Mouse (Mus musculus) thymus, postnatal 36 days (tissue): ENCODE data around the gene Dpyd.
A peak's percentile ranks its signal among the peaks of the same experiment; 100 is the strongest.

Experiments
- DNase-seq, 2 experiments: peaks; one replicate each; pipeline ENCODE4 v3.0.0; 2022; ENCODE audit warnings: mixed read lengths in 2 of 2

Gene Dpyd

DNA sequence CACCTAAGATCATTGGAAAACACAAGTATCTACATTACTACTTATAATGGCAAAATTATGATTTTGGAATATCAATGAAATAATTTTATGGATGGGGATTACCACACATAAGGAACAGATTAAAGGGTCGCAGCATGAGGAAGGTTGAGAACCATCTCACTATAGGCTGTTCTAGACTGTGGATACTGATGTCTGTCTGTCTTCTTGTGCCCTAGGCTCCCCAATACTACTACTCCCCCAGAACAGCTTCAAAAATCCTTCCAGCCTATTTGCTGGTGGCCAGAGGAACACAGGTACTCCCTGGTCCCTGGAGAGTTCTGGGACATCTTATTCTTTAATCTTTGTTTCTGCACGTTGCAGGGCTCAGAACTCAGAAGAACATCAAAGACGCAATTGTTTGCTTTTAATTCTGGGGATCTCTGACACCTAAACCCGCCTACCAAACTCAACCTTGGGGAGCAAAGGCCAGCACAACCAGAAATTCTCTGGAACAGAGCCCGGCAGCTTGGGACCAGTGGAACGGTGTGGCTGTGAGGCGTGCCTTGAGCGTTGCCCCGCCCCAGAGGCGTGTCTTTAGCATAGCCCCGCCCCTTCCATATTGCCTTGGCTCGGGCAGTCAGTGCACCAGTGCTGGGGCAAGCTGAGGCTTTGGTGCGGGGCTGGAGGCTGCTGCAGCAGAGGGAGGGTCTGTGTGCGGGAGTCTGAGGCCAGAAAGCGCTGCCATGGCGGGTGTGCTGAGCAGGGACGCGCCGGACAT, at the start of gene Dpyd:
Dpyd (plus strand) TSS at position 576 of the 757 bp plus-strand sequence.
- DNase-seq, result peak; percentile 2 to 9

DNA sequence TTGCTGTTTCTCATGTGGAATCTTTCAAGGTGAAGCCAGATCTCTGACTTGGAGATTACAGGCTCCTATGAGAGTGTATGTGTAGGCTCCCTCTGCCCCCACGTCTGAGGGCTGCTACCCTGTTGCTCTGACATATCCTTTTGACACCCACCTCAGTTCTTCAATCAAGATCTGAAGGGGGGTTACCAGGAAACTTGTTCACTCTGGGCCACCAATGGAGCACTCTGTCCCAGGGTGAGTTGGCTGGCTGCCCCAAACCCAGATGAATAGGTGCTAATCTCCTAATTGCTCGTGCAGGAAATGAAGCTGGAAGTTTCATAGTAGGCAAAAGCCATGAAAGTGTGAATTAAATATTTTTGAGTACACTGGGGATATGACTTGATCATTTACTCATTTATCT, 24.3 kb upstream of the Dpyd start:
- no peak for DNase-seq

DNA sequence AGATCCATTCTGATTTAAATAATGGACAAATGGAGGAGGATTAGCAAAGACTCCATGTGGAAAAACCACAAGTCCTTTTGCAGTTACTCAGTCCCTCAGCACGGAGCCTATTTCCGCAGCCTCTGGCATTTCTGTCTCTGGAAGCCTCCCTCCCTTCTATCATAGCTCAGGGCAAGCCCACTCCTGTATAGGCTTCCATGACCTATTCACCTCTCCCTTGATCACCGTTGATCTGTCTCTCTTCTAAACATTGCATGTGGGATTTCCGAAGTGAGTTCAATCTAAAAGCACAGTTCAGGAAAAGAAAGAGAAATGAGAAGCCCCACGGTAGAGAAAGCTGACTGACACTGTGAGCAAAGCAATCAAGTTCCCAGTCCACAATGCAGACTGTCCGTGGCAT, 20.2 kb upstream of the Dpyd start:
- no peak for DNase-seq

DNA sequence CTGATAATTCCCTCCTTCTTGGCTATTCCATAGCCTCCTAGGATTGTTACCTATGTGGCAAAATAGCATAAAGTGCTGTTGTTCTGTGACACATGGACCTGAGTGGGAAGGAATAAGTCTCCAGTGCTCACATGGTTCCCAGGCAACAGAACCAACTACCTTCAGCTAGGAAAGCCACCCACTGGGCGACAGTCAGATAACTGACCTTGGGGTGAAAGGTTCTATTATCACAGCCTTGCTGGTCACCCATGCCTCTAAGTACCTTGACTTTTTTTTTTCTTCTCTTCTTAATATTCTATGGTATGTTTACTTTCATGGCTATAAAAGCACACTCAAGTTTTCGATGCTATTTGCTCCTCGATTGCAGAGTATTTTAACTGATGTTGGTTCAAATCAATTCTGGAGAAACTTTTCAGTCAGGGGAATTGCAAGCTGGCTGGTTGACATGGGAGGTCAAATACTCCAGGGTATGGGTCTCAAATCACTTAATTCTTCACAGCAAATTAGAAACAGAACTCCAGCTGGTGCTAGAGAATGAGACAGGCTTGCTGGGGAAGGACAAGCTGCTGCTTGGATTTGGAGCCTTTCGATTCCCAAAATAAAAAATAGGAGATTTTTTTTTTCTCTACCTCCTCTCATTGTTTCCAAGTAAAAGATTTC, 14.2 kb upstream of the Dpyd start:
- no peak for DNase-seq

DNA sequence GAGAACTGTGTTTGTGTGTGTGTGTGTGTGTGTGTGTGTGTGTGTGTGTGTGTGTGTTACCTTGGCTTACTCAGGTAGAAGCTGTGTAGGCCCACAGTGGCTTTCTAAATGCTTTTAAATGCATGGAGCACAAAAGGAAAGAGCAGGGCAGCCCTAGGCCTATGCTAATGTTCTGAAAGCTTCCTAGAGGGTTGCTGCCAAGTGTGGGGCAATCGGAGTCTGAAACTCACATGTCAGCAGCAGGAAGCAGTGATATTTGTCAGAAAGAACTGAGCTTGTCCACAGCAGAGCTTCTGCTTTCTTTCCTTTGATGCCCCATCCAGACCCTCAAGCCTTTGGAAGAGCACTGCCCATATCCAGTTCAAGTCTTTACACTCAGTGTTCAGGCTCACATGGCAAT, 4.3 kb upstream of the Dpyd start:
- no peak for DNase-seq

DNA sequence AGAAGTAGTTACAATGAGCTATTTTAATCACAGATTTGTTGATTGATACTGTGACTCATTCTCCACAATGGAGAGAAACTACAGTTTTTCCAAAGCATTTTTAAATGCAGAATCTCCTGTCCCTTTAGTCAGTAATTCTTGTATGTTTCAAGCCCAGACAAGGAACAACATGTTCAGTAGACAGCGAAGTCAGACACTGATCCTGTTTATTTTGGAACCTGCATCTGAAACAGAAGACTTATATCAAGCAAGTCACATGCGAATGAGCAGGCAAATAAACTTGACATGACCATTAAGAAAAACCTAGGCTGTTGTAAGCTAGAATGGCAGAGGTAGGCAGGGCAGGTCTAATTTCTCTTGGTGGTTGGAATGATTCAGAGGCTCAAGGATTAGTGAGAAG, 2.0 kb upstream of the Dpyd start:
- no peak for DNase-seq

DNA sequence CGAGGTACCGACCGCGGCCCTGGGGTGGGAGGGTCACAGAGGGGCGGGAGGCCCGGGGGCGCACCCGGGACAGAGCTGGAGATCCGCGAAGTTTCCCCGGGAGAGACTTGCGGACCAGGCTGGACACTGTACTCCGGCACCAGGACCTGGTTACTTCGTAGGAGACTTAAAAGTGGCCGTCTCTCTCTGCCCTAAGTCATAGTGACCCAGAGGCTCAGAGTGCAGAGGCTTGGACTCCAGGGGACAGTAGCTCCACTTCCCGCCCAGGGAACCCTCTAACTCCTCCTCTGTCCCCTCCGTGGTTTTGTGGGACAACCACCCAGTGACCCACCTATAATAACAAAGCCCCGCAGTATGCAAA, 362 bp downstream of the Dpyd start:
- DNase-seq, result no peak

DNA sequence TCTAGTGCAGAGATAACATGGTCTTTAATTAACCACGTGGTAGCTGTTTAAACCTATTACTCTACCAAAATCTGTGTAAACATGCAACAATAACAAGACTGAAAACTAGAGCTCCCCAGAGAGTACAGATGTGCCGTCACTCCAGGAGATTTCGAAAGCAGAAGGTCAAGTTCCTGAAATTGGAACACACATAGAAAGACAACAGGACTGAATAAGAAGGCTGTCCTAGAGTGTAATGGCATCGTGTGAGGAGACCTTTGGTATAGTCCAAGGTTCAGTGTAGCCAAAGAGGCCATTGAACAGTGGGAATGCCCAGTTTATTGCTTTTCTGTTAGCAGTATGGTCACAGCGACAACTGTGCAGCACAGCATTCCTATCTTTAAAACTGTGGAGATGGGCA, 4.8 kb downstream of the Dpyd start:
- DNase-seq, result no peak

DNA sequence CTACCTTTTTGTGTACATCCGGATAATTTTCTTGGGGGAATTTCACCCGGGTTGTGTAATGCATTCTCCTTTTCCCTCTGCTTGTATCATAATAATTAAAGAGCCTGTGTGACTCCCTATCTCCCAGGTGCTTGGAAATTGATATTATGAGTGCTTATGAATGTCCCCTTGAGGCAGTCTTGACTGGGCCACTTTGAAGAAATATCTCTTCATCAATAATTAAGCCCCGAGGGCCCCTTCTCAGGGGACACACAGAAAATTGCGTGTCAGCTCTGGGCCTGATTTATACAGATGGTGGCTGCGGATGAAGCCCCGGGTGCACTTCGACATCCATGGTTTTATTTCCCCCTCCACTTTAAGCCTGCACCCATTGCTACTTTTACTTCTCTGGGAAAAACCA, 8.3 kb downstream of the Dpyd start:
- DNase-seq, result no peak

DNA sequence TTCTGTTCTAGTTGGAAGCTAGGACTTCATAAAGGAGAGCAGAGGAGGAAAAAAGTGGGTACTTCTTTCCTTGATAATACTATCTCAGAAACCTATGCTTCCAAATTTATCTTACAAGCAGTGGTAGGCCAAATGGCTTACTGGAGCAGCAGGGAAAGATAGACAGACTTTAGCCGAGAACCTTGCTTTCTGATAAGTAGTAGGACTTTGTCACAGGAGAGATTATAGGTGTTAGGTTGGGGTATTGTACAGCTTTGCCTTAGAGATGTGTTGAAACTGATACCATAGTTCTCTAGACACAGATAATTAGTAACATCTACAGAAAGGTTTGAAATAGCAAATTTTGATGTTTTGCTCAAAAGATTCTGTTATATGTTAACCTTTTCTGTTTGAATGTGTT, 28.6 kb downstream of the Dpyd start:
- DNase-seq, result no peak

DNA sequence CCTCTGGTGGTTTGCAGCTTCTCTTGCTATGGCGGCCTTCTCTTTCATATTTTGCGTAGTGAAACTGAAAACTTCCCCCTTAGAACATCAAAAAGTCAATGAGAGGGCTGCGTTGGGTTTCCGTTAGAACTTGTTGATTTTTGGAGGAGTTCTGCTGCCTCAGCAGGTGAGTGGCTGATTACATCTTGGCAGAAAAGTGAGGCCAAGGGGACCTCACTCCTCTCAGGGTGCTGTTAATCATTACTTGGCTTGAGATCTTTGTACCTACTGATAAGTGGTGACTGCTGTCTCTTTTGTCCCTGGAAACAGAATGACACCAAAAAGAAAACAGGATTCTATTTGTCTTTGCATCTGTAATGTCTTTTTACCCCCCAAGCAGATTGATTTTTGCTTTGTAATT, 32.9 kb downstream of the Dpyd start:
- DNase-seq, result no peak

DNA sequence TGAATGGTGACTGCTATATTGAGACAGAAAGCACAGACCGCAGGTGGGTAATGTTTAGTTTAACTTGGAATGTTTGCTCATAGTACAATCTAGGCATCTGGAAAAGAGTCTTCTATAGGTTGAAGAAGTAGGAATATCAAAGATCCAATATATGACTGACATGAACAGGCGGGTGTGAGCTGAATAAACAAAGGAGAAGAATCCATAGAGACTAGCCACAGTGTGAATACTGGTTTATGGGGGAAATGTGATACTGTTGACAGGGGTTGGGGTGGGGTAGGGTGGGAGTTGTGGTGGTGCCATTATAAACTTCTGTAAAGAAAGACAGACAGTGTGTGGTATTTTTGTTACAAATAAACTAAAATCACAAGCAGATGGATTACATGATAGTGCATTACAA, 33.8 kb downstream of the Dpyd start:
- DNase-seq, result no peak

DNA sequence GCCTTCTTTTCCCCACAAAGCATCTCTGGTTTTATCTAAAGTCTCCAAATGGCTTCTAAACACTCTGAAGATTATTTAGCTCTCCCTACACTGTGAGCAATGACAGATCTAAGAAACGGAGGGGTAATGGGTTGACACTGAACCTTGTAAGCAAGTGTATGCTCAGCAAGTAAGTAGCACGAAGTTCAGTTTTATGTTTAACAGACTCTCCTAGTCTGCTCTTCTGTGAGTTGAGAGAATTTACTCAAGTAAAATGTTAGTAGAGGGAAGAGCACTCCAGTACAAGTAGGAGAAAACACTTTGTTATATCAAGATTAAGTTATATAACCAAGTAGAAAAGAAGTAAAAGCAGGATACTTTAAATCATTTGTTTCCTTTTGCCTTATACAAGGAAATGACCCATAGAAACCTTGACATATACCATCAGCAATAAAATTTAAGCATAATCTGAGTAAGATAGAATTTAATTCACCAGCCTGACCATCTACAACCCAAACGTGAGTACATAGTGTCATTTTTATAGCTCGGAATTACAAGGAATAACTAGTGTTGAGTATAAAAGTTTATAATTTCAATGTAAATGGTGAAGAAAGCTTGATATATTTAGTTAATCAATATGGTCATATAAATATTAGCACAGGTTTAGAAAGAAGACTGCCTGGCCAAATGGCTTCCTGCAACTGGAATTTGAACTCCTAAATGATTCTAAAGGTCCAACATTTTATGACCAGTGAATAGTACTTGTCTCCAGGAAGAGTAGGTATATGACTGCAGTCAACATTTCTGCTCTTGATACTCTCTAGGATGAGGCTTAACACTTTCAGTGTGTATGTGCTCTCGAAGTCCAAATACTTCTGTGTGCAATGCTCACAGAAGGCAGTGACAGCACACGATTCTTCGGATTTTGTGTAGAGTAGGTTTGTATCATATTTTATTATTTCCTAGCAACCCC, 40.0 kb downstream of the Dpyd start:
- no peak for DNase-seq

DNA sequence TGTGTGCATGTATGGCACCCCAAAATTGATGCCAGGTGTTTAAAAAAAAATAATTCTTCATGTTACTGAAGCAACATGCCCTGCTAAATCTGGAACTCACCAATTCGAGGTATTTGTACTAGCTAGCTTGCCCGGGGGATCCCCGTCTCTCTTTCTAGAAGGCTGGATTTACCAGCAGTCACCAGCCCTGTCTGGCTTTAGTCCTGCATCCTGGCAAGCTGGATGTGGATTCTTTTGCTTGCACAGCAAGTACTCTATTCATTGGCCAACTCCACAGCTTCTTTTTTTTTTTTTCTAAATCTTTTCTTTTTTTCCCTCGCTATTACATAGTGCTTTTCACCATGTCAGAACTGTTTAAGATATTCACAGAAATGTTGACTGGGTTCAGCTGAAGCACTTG, 46.8 kb downstream of the Dpyd start:
- DNase-seq, result no peak

DNA sequence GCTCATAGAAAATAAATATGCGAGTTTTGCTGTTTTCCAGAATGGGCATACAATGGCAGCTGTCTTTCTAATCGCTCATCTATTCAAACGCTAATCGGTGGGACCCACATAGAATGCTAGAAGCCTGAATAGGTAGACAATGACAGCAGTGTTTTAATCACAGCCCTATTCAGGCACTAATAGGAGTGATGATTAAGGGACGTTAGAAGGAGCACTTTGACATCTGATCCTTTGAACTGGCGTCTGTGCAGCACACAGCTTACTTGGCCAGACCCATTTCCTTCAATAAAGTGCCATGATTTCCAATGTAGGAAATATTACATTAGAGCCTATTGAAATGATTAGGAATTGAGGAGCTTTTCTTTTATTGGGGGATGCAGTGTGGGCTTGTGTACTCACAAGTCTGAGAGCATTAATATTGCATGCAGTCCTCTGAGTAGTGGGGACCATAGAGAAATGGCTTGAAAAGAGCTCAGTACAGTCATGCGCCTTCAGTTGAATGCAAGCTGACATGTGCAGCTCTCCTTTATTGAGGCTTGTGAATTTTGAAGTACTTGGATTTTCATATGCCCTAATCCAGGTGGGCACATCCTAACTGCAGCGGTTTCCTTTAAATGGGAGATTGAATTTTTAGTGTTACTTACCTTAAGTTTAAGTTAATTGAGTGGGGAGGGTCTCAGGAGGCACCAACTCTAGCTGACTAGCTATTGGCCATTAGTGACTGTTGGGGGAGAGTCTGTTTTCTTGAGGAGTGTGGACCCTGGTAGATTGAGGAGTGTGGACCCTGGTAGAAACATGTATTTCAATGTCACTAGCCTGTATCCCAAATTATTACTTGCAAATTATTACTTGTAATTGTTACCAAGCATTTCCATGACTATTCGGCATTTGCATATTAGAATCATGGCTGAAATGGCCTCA, 64.8 kb downstream of the Dpyd start:
- DNase-seq, result no peak

DNA sequence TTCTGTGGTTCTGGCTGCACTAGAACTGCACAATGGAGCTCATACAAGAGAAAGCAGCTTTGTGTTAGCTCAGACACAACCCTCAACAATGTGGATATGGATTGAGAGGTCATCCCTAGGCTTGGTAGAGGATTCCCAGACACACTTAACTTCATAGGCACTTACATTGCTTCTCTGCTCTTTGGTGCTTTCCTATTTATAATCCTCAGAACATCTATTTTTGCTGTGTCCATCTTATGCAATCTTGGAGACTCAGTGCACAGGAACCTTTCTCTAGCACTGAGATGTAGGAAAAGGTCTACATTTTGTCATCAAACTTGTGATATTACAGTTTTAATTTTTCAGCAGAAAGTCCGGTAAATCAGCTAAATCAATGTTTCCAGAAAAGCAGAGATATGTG, 67.8 kb downstream of the Dpyd start:
- DNase-seq, result no peak

DNA sequence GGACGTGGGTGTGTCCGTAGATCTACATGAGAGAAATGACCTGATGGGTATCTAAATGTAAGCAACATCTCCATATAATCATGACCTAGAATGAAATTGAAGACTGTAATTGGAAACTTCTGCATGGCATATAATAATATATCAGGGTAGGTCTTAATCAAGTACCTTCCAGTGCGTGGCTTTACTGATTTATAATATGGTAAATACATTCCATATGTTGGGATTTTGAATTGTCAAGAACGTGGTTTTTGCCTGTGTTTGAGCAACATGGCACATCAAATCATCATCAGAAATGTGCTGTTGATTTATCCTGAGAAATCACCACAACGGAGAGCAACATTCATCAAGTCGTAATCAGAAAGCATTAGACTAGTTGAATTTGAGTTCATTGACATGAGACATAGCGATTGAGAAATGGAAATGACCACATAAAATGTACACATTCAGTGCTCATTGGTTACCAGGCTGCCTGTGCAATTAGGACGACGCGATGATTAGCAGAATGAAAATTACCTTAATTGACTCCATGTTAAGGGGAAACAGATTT, 84.2 kb downstream of the Dpyd start:
- no peak for DNase-seq

DNA sequence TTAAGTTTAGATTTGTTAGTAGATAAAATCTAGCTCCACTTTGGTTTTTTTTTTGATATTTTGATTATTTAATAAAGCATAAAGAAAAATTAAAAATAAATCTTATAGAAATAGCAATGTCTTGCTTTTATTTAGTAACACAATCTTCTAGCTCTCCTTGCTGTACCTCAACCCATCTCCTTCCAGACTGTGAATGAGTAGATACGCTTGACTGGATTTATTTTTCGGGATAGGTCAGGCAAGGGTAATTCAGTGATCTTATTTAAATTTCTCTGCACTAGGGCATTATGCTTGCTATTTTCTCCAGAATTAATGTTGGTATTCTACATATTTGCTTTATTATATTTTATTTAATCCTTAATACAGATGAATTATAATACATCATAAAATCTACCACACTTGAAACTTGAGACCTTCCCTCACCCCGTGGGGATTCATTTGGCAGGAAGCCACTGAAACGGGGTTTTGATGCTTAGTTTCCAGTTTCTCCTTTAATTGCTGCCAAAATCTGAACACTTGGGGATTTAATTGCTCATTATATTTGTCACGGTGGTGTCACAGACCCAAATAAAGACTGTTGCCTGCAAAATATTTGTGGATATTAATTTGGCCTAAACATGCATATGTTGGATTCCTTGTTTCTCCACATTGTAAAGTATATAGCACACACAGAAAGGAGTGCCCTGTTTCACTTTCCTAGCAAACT, 102.2 kb downstream of the Dpyd start:
- no peak for DNase-seq

DNA sequence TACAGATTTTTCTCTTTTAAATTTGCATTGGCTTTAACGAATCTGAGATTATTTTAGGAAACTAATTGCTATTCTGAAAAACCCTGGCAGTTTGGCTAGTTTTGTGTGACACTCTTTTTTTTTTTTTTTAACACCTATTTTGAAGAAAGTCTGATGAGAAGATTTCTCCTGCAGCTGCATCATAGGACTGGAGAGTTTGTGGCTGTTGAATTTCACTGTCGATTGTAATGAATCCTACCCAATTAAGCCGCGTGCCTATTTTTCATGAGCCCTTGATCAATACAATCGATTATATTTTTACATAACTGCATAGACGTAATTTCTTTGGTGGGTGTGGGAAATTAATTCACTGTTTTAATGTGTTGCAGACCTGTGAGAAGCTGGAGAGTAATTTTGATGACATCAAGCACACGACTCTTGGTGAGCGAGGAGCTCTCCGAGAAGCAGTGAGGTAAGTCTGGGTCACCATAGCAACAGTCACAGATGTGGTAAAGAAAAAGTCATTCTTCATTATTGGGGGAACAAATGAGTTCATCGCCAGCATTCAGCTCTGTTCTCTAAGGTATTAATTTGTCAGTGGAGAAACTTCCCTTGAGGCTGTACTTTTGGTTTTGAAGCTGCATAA, 112.3 kb downstream of the Dpyd start:
- DNase-seq, result no peak

DNA sequence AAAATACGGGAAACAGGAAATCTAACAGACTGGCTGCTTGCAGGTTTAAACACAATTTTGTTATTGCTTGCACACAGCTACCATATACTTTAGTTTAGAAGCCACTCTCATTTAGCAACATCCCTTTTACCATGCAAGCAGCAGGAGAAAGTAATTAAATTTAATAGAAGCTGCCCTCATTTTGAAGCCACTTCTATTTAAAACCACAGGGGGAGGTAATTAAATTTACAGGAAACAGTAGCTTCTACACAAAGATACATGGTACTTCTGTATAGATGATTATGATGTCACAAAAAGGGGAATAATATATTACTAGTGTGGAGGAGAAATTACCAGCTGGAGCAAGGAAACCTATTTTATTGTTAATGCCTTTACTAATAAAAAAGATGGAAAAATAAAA, 113.5 kb downstream of the Dpyd start:
- no peak for DNase-seq
